Mouse (Mus musculus) kidney, adult 9 months (tissue): ENCODE measurements around the gene Rab19.
A peak's percentile ranks its signal among the peaks of the same experiment; 100 is the strongest.
"Not testable (repeated sequence)": the region's sequence is repeated elsewhere in the genome, so short reads cannot be mapped to it uniquely, and the experiment has no call there.

Experiments
- DNase-seq: peaks from one replicate; pipeline ENCODE4 v3.0.0; 2022

Gene Rab19

DNA sequence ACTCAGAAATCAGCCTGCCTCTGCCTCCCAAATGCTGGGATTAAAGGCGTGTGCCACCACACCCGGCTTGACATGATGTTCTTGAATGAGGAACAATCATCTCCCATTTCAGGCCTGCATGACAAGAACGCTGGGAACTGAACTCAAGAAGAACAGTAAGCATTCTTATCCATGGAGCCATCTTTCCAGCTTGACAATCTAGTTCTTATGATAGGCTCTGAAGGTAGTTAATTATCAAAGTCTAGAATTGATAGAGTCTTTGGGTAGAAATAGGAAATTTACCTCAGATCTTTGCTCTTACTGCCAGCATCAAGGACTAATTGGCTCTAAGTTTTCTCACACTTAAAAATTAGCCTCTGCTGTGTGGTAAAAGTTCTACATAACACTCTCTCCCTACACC lies 699 bp upstream of the Rab19 start:
- no peak for DNase-seq

DNA sequence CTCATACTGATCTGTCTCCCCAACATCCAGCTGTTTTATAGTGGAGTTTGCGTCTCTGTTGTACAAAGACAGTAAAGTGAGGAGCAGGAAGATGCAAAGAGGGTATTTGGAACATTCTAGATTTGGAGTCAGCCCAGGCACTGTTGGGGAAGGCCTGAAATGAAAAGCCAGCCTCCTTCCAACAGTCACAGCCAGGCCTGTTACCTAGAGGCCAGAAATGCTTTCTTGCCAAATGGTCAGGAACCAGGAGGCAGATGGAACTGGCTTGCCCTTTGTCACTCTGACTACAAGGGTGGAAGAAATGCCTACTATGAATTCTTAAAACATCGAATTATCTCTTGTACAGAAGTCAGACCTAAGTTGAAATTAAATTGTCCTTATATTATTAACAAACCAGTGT lies 9.0 kb downstream of the Rab19 start:
- no peak for DNase-seq

DNA sequence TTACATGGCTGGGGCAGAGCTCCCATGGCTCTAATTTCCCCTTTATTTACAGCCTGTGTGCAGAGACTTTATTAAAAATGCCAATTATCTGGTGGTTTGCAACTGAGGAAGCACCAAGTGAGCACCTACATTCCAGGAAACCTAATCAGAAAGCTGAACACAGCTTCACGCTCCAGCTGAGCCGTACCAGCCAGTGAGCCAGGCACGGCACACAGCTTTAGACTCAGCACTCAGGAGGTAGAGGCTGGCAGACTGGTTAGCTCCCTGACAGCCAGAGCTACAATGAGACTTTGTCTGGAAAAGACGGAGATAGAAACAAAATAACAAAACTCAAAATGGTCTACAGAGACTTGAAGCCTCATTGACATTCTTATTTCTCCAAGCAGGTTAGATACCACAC lies 14.5 kb downstream of the Rab19 start:
- DNase-seq, result no peak

DNA sequence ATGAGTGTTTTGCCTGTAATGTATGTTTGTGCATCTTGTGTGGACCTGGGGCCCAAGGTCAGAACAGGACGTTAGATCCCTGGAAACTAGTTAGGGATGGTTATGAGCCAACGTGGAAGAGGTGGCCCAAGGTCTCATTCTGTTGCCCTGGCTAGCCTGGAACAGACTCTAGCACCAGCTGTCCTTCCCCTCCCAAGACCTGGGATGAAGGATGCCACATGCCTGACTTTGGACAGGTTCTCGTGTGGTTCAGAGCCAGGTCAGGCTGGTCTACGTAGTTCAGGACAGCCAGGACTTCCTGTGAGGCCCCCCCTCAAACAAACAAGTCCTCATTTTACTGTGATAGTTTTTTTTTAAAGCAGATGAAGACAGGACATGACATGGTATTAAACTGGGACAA lies 14.9 kb downstream of the Rab19 start:
- DNase-seq, result no peak

DNA sequence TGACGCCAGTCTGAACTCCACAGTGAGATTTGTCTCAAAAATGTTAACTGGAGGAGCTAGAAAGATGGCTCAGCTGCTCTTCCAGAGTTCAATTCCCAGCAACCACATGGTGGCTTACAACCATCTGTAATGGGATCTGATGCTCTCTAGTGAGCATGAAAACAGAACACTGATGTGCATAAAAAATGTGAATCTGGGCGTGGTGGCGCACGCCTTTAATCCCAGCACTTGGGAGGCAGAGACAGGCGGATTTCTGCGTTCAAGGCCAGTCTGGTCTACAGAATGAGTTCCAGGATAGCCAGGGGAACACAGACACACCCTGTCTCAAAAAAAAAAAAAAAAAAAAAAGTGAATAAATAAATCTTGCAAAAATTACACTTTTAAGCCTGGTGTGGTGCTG lies 16.1 kb downstream of the Rab19 start:
- DNase-seq, result no peak

DNA sequence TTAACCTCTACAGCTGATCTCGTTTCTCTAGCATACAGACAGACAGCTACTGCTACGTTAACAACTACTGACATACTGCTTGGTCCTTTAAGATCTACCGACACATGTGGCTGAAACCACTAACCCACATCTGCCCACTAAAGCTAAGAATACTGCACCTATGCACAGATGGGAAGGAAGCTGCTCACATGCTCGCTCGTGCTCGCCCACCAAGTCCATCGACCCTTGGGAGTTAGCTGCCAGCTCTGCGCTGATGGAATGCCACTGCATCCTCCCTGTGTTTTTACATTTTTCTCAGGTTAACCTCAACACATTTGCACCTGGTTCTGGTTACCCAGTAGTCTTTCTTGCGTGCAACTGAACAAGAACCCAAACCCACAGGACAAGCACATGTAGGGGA lies 17.4 kb downstream of the Rab19 start:
- DNase-seq, result no peak

DNA sequence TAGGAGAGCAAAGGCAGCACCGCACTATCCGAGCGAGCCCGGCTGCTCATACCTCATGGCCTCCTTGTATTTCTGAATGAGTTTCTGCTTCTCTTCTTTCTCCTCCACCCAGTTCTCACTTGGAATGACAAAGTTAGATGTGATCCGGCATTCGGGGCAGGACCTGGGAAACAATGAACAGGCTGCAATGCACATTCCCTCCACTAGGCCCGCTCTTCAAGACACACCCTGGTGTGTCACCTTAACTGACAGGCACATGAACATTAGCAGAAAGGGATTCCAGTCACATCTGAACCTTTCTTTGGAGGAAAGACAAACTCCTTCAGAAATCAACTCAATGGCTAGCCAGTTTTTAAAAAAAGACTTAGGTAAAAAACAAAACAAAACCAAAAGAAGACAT lies 19.4 kb downstream of the Rab19 start:
- peak; percentile 50 for DNase-seq

DNA sequence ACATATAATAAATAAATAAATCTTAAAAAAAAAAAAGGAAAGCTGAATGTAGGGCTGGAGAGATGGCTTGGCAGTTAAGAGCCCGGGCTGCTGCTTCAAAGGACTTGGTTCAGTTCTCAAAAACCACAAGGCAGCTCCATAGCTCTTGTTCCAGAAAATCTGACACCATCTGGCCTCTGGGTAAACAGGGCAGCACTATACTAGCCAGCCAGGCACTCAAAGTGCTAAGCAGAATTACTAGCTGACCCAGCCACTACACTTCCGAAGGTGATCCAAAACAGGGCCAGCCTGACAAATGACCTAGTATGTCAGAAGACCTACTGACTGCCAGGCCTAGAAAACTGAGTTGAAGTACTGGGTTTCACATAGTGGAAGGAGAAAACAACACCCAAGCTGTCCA lies 22.2 kb downstream of the Rab19 start:
- no peak for DNase-seq

DNA sequence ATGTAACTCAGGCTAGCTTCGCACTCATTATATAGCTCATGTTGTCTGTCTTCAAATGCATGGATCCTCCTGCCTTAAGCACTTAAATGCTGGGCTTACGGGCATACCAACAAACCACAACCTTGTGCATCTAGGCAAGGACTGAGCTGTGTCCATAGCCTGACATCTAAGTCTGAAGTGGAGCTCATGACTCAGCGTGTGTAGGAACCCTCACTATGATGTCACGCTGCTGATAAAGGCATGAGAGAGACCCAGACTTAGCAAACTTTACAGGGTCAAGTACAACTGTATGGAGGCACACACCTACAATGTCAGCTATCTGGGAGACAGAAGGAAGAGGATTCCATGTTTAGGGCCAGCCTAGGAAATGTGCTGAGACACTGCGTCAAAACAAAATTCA lies 25.5 kb downstream of the Rab19 start:
- no peak for DNase-seq

DNA sequence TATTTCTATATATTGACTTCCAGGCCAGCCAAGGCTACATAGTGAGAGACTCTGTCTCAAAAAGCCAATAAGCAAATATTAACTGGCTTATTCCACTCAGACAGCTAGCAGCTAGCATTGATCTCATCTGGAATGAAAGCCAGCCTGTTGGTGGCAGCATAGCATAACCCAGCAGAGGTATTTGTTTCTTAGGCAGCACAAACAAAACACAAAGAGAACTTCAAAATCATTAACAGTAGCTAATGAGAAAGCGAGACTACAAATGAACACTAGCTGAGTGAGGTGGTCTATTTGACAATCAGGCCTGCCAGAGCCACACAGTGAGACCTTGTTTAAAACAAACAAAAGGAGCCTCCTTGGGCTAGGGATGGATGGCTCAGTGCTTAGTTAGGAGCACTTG lies 33.1 kb downstream of the Rab19 start:
- DNase-seq, result peak; percentile 43

DNA sequence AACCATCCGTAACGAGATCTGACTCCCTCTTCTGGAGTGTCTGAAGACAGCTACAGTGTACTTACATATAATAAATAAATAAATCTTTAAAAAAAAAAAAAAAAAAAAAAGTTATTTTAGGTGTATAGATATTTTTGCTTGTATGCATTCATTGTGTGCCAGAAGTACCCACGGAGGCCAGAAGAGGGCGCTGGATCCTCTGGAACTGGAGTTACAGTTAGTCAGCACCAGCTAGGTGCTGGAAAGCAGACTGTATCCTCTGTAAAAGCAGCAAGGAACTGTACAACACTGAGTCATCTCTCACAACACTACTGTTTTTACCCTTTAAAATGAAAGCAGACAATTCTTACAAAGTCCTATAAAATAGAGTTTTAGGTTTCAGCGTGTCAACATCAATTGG lies 34.8 kb downstream of the Rab19 start:
- peak; percentile 76 for DNase-seq

DNA sequence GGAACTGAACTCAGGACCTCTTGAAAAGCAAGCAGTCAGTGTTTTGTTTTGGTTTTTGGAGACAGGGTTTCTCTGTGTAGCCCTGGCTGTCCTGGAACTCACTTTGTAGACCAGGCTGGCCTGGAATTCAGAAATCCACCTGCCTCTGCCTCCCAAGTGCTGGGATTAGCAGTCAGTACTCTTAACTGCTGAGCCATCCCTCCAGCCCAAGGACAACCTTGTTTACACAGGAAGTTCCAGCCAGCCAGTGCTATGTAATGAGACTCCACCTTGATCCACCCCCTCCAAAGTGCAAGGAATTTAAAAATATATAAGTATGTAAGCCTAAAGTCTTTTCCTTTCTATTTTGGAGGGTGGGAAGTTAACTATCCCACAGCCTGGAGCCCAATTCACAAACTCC lies 35.7 kb downstream of the Rab19 start:
- not testable (repeated sequence) for DNase-seq

DNA sequence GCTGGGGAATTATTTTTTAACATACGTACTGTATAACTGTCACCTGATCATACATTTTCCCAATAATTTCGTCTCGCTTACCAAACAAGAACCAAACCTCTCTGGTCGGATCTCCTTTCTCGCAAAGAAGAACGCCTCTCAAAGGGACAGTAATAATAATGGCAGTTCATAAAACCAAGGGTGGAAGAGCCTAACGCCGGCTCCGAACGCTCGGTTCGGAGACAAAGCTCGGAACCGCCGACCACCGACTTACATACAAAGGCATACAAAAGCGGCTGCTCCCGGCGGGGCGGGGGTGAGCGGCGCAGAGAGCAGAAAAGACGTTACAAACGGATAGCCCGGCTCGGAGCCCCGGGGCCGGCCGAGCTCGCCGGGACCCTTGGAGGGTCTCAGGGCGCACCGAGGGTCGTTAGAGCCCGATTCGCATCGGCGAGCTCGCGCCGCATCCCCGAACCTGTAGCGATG lies 38.4 kb downstream of the Rab19 start:
- DNase-seq, result peak; percentile 40

DNA sequence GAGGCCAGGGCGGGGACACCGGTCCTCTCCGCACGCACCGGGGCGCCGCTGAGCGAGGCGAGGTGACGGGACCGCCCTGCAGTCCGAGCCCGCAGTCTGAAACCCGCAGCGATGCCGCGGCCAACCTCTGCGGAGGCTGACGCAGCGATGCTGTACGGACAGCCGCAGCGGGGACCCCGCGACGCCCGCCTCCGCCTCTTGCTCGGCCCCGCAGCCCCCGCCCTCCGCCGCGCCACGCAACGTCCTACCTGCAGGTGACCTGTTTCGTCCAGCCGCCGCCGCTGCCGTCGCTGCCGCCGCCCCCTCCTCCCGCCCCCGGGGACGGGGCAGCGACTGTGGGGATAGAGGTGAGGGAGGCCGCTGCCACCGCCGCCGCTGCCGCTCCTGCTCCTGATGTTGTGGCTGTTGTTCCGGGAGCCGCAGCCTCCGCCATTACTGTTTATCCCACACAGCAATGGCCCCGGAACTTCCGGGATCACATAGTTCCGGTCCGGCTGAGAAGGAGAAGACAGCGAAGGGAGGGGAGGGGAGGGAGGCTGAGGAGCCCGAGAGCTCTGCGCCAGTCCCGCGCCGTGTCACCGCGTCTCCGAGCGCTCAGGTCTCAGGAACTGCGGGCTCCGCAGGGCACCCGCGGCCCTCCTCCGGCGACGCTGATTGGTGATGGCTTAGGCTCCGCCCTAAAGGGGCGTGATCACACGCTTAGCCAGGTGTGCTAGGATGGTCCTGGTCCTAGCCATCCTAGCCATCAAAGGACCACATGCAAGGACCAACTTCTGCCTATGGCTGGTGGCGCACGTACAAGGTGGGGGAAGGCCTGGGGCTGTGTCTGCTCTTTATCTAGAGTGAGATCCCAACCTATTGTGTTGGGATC lies 39.1 kb downstream of the Rab19 start, which contains the start of gene Mkrn1:
Gene Mkrn1, minus strand, starts transcription at position 612 of the 871 bp plus-strand sequence.
- peak; percentile 85 for DNase-seq

DNA sequence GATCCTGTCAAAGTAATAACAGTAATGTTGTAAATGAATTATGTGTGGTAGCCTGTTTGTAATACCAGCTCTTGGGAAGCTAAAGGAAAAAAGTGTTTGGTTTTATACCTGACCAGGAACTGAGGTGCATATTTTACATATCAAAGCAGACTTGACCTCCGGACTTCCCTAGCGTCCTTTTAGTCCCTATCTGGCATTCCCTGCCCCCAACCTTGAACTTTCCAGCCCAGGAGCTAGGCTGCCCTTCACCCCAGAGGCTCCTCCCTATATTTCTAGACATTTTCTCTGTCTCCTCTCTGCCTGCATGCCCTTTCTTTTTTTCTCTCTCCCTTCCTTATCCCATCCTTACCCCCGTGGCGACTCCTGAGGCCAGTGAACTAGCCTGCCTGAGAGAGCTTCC lies 39.9 kb downstream of the Rab19 start:
- DNase-seq, result no peak

DNA sequence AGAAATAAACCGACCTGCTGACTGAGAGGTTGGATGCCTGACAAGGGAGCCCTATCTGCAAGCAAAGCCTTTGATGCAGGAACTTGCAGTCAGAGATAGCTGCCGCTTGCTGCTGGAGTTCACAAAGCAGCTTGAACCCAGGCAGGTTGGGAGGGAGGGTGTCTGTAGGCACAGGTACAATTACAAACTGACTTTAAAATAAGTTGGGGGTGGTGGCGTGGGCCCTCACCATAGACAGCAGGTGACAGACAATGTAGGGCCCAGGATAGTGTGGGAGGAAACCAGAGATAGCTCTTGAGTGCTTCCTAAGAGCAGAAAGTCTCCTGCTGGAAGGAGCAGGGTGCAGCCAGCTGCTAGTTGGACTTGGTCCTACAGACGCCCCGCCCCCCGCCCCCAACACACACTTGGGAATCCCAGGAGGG lies 42.2 kb downstream of the Rab19 start:
- DNase-seq, result no peak

DNA sequence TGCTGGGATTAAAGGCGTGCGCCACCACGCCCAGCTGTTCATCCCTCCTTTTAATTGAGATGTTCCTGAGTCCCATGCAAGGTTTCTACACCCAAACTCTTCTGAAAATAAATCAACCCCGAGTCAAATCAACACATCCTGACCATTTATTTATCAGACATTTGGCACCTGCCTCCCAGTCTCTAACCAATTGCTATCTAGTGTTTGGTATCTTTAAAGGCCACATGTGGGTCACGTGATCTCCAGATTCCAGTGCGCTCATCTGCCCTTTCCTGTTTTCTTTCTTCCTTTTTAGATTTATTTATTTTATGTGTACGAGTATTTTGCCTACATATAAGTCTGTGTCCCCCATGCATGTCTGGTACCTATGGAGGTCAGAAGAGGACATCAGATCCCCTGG lies 42.7 kb downstream of the Rab19 start:
- DNase-seq, result no peak

DNA sequence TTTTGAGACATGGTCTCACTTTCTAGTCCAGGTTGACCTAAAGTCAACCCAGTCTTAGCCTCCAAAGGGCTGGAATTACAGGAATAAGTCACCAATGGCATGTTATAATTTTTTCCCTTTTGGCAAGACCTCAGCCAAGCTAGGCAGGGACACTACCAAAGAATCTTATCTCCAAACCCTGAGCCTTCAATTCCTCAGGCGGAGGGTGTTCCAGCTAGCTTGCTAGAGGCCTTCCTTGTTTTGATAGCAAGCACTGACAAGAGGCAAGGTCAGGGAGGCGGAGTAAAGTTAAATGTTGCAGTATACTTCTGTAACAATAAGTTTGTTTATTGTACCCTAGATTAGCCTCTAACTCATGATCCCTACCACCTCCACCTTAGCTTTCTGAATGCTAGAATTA lies 44.2 kb downstream of the Rab19 start:
- no peak for DNase-seq

DNA sequence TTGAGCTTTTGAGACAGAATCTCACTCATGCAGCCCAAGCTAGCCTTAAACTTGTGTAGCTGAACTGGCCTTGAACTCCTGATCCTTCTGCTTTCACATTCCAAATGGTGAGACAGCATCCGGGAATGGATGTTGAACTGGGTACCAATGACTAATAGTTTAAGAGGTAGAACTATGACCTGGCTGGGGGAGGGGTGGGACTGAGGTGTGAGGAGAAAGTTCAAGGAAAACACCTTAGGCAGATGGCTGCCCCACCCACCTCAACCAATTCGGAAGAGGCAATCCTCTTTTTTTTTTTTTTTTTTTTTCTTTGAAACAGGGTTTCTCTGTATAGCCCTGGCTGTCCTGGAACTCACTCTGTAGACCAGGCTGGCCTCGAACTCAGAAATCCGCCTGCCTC lies 45.8 kb downstream of the Rab19 start:
- DNase-seq, result no peak

DNA sequence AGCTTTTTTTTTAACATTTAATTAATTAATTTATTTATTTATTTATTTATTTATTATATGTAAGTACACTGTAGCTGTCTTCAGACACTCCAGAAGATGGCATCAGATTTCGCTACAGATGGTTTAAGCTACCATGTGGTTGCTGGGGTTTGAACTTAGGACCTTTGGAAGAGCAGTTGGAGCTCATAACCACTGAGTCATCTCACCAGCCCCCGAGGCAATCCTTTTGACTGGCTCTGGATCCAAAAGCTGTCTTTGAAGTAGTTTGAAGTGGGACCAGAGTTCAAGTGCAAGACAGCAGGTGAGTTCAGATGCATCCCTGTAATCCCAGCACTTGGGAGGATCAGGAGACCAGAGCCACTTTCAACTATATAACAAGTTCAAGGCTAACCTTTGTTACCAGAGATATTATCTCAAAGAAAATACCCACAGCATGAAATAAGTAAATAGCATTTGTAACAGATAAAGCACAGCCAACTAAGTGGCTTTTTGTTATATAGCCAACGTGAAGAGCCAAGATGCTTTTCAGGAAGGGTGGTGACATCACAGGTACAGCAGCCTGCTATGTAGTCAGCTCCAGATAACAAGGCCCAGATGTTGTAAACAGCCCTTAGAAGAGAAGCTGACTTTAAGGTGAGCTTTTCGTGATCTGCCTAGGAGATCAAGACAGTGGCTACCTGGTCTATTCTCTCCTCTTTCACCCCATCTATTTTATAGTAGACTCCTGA lies 46.5 kb downstream of the Rab19 start:
- no peak for DNase-seq

DNA sequence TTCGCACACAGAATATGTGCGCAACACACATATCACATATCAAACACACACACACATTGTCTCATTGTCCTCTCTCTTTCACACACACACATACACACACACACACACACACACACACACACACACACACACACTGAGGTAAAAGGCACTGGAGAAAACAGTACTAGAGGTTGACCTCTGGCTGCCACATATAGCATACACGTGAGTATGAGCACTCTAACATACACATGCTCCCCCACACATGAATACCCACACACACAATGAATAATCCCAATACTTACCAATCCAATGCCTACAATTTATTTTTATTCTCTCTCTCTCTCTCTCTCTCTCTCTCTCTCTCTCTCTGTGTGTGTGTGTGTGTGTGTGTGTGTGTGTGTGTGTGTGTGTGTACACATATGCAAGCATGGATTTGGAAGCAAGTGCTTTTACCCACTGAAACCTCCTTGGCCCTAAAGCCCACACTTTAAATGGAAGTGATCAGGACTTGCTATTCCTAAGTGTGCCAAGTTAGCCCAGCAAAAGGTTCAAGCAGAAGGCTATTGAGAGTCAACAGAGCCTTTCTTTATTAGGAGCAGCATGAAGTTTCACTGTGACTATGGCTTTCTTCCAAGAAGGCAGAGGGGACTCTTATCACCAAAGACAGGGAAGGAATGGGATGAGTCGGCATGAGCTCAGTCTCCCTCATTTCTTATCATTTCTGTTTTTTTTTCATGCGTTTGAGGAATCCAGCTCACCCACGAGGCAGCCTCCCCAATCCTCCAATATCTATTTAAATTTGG lies 48.2 kb downstream of the Rab19 start:
- no peak for DNase-seq

DNA sequence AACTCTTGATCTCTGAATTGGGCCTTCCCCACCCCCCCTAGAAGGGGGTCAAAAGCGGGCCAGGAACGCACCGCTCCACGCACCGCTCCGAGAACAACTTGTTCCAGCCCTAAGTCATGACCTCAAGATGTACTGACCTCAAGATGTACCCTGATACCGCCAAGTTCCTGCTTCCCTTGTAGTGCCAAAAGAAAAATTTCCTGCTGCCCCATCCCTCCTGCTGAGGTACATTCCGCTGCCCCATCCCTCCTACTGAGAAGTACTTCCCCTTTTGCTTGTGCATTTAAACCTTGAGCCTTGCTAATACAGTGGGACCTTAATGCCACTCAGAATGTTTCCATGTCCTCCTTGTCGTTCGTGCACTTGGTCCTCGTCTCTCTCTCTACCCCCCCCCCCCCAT lies 49.7 kb downstream of the Rab19 start:
- DNase-seq, result peak; percentile 27

DNA sequence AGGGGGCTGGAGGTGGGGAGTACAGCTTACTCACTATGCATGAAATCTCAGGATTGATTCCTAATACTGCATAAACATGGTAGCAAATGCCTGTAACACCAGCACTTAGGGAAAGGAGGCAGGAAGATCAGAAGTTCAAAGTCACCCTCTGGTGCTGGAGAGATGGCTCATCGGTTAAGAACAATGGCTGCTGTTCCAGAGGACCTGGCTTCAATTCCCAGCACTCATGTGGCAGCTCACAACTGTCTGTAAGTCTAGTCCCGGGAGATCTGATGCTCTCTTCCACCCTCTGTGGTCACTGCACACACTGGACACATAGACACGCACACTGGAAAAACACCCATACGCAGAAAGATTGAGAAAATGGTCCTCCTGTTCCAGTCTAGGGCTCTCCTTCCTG lies 52.2 kb downstream of the Rab19 start:
- no peak for DNase-seq
